Mouse (Mus musculus): ENCODE measurements around the gene Hs6st1.

- TF ChIP-seq CTCF (IDR thresholded peaks at IDR 0.05; ENCODE audit: extremely low read depth, insufficient read depth, insufficient read length, insufficient replicate concordance): no peak
- no peak for TF ChIP-seq POLR2A (IDR thresholded peaks at IDR 0.05; ENCODE audit: low read depth, low read length)
These were observed 72.1 kb downstream of the Hs6st1 start for GRCm38 (mm10) chr1:36140311-36140710.

Measured in spleen, adult 2 months (tissue).